Mouse (Mus musculus): ENCODE results near the gene Tfcp2l1. TPM values are rescaled to one million over a fixed set of nuclear protein-coding genes. Genes with fewer than 3 reads are reported as not detected.

The Tfcp2l1 gene
- 0.15 TPM in 2 replicates for polyA plus RNA-seq (2014; fragmentation: Nextera tagmentation; extraction: Ambion mirVana)

DNA sequence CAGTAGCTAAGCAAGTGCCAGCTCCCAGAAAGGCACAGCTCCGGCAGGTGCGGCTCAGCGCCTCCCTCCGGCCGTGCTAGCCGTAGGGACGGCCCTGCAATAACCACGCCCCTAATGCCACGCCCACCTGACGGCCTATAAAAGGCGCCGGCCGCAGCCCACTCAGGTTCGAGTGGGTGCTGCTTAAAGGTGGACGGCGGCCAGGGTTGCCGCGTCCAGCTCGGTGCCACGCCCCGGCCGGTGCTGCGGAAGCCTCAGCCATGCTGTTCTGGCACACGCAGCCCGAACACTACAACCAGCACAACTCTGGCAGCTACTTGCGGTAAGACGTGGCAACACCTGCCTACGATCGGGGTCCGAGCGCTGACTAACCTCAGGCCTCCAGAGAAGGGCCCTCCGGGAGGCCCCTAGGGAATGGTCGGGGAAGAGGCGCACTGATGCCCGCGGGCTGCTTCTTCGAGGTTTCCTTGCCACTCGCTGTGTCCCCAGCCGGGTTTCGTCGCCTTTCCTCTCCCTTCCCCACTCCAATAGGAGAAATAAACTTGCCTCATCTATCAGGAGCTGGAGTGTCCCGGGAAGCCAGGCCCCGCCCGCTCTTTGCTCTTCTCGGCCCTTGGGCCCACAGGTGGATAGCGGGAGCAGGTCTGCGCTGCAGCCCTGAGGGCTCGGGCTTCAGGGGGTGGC is at the start of gene Tfcp2l1:
Tfcp2l1 (plus strand) TSS at position 165 of the 684 bp plus-strand sequence.
- H3K27ac ChIP-seq (ENCODE audit: low read depth, low read length): no peak within 1 kb of the TSS
- peak within 1 kb of the TSS; percentile 92 for H3K4me2 ChIP-seq (replicated peaks; ENCODE audit: low read depth, low read length)
- no peaks in the 10 kb centered on the region for H3K9me3 ChIP-seq (ENCODE audit: control insufficient read depth, low read length)
- H3K27me3 ChIP-seq (ENCODE audit: control insufficient read depth, insufficient read depth, low read length): peaks cover 18% of the 10 kb centered on the region
- ATAC-seq (ENCODE audit: low FRiP score) (peak; percentile 89), DNase-seq (ENCODE audit: low spot score) (peak; percentile 75)
- H3K4me1 ChIP-seq (replicated peaks; ENCODE audit: control insufficient read depth, insufficient read depth, low read length): peaks cover 3% of the 10 kb centered on the region; the same call in 1 of the 2 replicates
- peak within 1 kb of the TSS; percentile 48 for H3K4me3 ChIP-seq (ENCODE audit: low read depth, low read length)
- H3K36me3 ChIP-seq (ENCODE audit: control insufficient read depth, insufficient read depth, low read length): no peaks in the 10 kb centered on the region
- WGBS: under 1% methylated on average over 48 of the region's 48 CpGs
- peak within 1 kb of the TSS; percentile 36; the same call in 1 of the 2 replicates for H3K9ac ChIP-seq (ENCODE audit: low read depth, low read length)

DNA sequence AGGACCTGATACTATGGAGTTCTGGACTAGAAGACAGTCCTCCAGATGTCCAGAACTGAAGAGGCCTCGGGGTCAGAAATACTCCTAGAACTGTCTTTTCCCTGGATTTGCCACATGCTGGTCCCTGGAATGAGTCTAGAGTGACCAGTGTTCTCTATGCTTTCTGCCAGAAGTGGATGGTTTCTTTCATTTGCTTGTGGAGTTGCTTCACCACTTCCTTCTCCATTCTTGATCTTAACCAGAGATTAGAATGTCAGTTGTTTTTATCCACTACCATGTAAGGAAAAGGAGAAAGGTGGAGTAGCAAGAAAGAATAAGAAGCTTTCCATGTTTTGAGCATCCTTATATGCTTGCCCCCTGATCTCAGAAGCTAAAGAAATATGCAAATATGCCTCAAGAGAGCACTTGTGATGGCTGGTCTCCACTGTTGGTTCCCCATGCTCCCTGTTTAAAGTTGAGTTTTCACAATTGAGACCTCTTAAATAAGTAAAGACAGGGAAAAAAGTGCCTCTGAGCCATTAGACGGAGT is 47.5 kb upstream of the Tfcp2l1 start:
- H3K9ac ChIP-seq (ENCODE audit: low read depth, low read length): no peak overlapping the region
- H3K4me2 ChIP-seq (replicated peaks; ENCODE audit: low read depth, low read length): no peak overlapping the region
- WGBS: 90% methylated on average over 2 of the region's 2 CpGs
- H3K9me3 ChIP-seq (ENCODE audit: control insufficient read depth, low read length): no peaks in the 10 kb centered on the region
- H3K36me3 ChIP-seq (ENCODE audit: control insufficient read depth, insufficient read depth, low read length): peaks cover 20% of the 10 kb centered on the region
- ATAC-seq (ENCODE audit: low FRiP score) (no peak), DNase-seq (ENCODE audit: low spot score) (no peak)
- H3K4me3 ChIP-seq (ENCODE audit: low read depth, low read length): no peak overlapping the region
- no peak overlapping the region for H3K27ac ChIP-seq (ENCODE audit: low read depth, low read length)
- no peaks in the 10 kb centered on the region for H3K4me1 ChIP-seq (replicated peaks; ENCODE audit: control insufficient read depth, insufficient read depth, low read length)
- no peaks in the 10 kb centered on the region for H3K27me3 ChIP-seq (ENCODE audit: control insufficient read depth, insufficient read depth, low read length)

DNA sequence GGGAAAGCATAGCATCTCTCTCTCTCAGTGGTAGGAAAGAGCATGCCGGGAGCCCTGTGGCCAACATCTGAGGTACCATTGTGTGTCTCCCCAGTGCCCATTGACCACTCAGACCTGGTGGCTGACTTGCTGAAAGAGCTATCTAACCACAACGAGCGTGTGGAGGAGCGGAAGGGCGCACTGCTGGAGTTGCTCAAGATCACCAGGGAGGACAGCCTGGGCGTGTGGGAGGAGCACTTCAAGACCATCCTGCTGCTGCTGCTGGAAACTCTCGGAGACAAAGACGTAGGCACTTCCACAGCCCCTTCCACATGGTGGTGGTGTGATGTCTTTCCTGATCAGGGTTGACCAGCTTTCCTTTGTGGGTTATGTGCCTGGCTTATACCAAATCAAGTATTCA is 46.6 kb upstream of the Tfcp2l1 start:
- Histone ChIP-seq H3K27ac (ENCODE audit: low read depth, low read length) (no peak overlapping the region), H3K9me3 (ENCODE audit: control insufficient read depth, low read length) (no peaks in the 10 kb centered on the region), H3K4me2 (replicated peaks; ENCODE audit: low read depth, low read length) (no peak overlapping the region), H3K4me3 (ENCODE audit: low read depth, low read length) (no peak overlapping the region), H3K4me1 (replicated peaks; ENCODE audit: control insufficient read depth, insufficient read depth, low read length) (no peaks in the 10 kb centered on the region), H3K9ac (ENCODE audit: low read depth, low read length) (no peak overlapping the region), H3K27me3 (ENCODE audit: control insufficient read depth, insufficient read depth, low read length) (no peaks in the 10 kb centered on the region), H3K36me3 (ENCODE audit: control insufficient read depth, insufficient read depth, low read length) (peaks cover 15% of the 10 kb centered on the region)
- no peak for DNase-seq (ENCODE audit: low spot score)
- no peak for ATAC-seq (ENCODE audit: low FRiP score)
- WGBS: 99% methylated on average over 8 of the region's 8 CpGs

DNA sequence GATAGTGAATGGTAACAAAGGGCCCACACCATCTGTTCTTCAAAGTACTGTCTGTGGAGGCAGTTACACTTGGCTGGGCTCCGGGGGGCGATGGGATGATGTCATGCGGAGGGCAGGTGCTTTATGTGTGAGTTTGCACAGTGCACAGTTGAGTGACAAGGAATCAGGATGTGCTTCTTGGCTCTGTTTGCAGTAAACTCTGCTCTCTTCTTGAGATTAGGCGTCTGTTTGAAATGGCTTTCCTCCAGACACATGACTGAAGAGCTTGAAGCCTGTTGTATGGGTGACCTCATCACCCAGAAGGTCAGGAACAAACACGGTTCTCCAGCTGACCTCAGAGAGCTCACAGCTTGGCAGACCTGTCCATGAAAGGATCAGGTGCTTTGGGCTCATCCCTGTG is 38.0 kb upstream of the Tfcp2l1 start:
- Histone ChIP-seq H3K9ac (ENCODE audit: low read depth, low read length) (no peak overlapping the region), H3K4me3 (ENCODE audit: low read depth, low read length) (no peak overlapping the region), H3K9me3 (ENCODE audit: control insufficient read depth, low read length) (no peaks in the 10 kb centered on the region), H3K4me2 (replicated peaks; ENCODE audit: low read depth, low read length) (no peak overlapping the region), H3K4me1 (replicated peaks; ENCODE audit: control insufficient read depth, insufficient read depth, low read length) (no peaks in the 10 kb centered on the region), H3K27ac (ENCODE audit: low read depth, low read length) (no peak overlapping the region), H3K36me3 (ENCODE audit: control insufficient read depth, insufficient read depth, low read length) (peaks cover 5% of the 10 kb centered on the region; the same call in 1 of the 2 replicates), H3K27me3 (ENCODE audit: control insufficient read depth, insufficient read depth, low read length) (no peaks in the 10 kb centered on the region)
- DNase-seq (ENCODE audit: low spot score): no peak
- WGBS: 89% methylated on average over 5 of the region's 5 CpGs
- peak; percentile 61 for ATAC-seq (ENCODE audit: low FRiP score)

DNA sequence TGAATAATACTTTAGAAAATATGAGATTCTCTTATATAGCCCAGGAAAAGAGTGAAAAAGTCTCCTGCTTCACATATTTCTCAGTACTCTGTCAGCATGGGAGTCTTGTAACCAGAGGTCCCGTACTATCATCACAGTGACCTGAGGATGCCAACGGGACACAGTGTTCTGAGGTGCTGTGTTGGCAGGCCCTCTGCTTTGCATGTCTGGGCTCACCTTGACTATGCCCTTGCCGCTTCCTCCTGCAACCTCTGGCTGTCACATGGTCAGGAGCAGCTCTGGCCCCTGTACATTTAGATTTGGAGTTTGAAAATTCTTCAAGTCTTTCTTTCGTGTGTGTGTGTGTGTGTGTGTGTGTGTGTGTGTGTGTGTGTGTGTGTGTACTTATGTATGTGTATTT is 34.8 kb upstream of the Tfcp2l1 start:
- 98% methylated on average over 4 of the region's 4 CpGs for WGBS
- no peak overlapping the region for H3K27ac ChIP-seq (ENCODE audit: low read depth, low read length)
- peaks cover 7% of the 10 kb centered on the region; the same call in 1 of the 2 replicates for H3K36me3 ChIP-seq (ENCODE audit: control insufficient read depth, insufficient read depth, low read length)
- DNase-seq (ENCODE audit: low spot score) (no peak), ATAC-seq (ENCODE audit: low FRiP score) (no peak)
- H3K27me3 ChIP-seq (ENCODE audit: control insufficient read depth, insufficient read depth, low read length): no peaks in the 10 kb centered on the region
- no peaks in the 10 kb centered on the region for H3K9me3 ChIP-seq (ENCODE audit: control insufficient read depth, low read length)
- H3K4me3 ChIP-seq (ENCODE audit: low read depth, low read length): no peak overlapping the region
- no peaks in the 10 kb centered on the region for H3K4me1 ChIP-seq (replicated peaks; ENCODE audit: control insufficient read depth, insufficient read depth, low read length)
- H3K4me2 ChIP-seq (replicated peaks; ENCODE audit: low read depth, low read length): no peak overlapping the region
- H3K9ac ChIP-seq (ENCODE audit: low read depth, low read length): no peak overlapping the region

DNA sequence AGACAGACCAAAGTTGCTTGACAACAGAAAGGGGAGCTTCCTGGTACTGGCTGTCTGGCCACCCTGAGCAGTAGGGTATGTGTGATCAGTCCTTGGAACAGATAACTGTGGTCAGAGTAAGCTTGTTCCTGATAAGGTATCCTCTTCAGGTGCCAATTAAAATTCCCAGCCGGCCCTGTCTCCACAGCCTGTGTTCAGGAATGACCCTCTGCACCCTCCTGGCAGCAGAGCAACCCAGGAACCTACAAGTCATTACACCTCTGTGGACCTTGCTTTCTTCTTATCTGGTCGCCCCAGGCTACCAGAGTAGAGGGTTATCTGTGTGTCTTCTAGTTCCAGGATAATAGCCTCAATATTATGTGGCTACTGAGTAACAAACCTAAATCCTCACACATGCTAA is 32.4 kb upstream of the Tfcp2l1 start:
- H3K27me3 ChIP-seq (ENCODE audit: control insufficient read depth, insufficient read depth, low read length): no peaks in the 10 kb centered on the region
- ATAC-seq (ENCODE audit: low FRiP score) (no peak), DNase-seq (ENCODE audit: low spot score) (no peak)
- H3K27ac ChIP-seq (ENCODE audit: low read depth, low read length): no peak overlapping the region
- H3K4me3 ChIP-seq (ENCODE audit: low read depth, low read length): no peak overlapping the region
- 85% methylated on average over 2 of the region's 2 CpGs for WGBS
- no peaks in the 10 kb centered on the region for H3K9me3 ChIP-seq (ENCODE audit: control insufficient read depth, low read length)
- no peaks in the 10 kb centered on the region for H3K4me1 ChIP-seq (replicated peaks; ENCODE audit: control insufficient read depth, insufficient read depth, low read length)
- H3K36me3 ChIP-seq (ENCODE audit: control insufficient read depth, insufficient read depth, low read length): peaks cover 16% of the 10 kb centered on the region; the same call in 1 of the 2 replicates
- no peak overlapping the region for H3K4me2 ChIP-seq (replicated peaks; ENCODE audit: low read depth, low read length)
- no peak overlapping the region for H3K9ac ChIP-seq (ENCODE audit: low read depth, low read length)

DNA sequence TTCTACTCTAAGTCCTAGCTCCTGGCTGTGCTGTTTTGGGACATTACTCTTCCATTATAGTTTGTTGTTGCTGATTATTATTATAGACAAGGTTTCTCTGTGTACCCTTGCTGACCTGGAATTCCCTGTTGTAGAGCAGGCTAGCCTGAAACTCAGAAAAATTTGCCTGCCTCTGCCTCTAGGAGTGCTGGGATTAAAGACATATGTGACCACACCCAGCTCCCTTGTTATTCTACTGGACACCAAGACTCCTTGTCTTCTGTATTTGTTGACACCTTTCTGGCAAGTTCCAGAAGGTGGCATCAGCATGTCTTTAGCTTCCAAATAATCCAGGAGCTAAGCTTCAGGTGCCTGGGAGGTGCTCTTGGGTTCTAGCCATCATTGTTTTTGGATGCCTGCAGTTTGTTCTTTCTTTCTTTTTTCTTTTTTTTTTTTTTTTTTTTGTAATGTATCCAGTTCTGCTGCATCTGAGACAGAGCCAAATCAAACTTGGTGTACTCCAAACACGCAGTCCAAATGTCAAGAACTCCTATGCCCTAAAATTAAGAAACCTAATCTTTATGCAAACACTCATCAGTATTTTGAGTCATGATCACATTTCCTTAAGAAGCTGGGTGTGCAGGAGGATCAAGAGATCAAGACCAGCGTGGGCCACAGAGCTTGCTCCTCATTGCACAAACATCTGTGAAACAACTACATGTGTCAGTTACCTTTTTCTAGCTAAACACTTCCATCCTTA is 30.1 kb upstream of the Tfcp2l1 start:
- Histone ChIP-seq H3K9ac (ENCODE audit: low read depth, low read length) (no peak overlapping the region), H3K4me1 (replicated peaks; ENCODE audit: control insufficient read depth, insufficient read depth, low read length) (no peaks in the 10 kb centered on the region), H3K4me2 (replicated peaks; ENCODE audit: low read depth, low read length) (no peak overlapping the region), H3K27me3 (ENCODE audit: control insufficient read depth, insufficient read depth, low read length) (no peaks in the 10 kb centered on the region), H3K36me3 (ENCODE audit: control insufficient read depth, insufficient read depth, low read length) (peaks cover 14% of the 10 kb centered on the region; the same call in 1 of the 2 replicates), H3K27ac (ENCODE audit: low read depth, low read length) (no peak overlapping the region), H3K9me3 (ENCODE audit: control insufficient read depth, low read length) (no peaks in the 10 kb centered on the region), H3K4me3 (ENCODE audit: low read depth, low read length) (no peak overlapping the region)
- ATAC-seq (ENCODE audit: low FRiP score) (no peak), DNase-seq (ENCODE audit: low spot score) (no peak)
- WGBS: 95% methylated on average over 2 of the region's 2 CpGs

DNA sequence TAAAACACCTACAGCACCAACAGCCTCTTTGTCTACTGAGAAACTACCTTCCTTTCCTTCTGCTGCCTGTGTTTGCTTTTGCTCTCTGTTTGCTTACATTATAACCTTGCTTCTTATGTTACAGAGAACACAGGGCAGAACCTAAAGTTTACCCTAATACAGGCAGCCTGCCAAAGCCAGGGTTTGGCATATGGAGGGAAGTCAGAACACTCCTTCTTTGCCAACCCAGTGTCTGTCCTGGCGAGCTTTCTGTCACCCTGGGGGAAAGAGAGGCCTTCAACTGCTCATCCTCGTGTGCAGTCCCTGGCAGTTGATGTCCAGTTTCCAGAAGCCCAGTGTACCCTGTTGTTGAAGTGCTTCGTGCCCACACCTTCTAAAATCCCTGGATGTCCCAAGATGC is 29.4 kb upstream of the Tfcp2l1 start:
- WGBS: 90% methylated on average over 3 of the region's 3 CpGs
- Histone ChIP-seq H3K4me2 (replicated peaks; ENCODE audit: low read depth, low read length) (no peak overlapping the region), H3K27ac (ENCODE audit: low read depth, low read length) (no peak overlapping the region), H3K27me3 (ENCODE audit: control insufficient read depth, insufficient read depth, low read length) (no peaks in the 10 kb centered on the region), H3K9ac (ENCODE audit: low read depth, low read length) (no peak overlapping the region), H3K9me3 (ENCODE audit: control insufficient read depth, low read length) (no peaks in the 10 kb centered on the region), H3K4me1 (replicated peaks; ENCODE audit: control insufficient read depth, insufficient read depth, low read length) (no peaks in the 10 kb centered on the region), H3K4me3 (ENCODE audit: low read depth, low read length) (no peak overlapping the region), H3K36me3 (ENCODE audit: control insufficient read depth, insufficient read depth, low read length) (0 out of 2 replicates have a peak, but pooled peaks cover 13% of the 10 kb centered on the region)
- no peak for ATAC-seq (ENCODE audit: low FRiP score)
- no peak for DNase-seq (ENCODE audit: low spot score)

Measured in hindbrain, embryonic 11.5 days (tissue).